Mouse (Mus musculus): Measurements from ENCODE around the gene Tom1l1.

Tom1l1 gene

DNA sequence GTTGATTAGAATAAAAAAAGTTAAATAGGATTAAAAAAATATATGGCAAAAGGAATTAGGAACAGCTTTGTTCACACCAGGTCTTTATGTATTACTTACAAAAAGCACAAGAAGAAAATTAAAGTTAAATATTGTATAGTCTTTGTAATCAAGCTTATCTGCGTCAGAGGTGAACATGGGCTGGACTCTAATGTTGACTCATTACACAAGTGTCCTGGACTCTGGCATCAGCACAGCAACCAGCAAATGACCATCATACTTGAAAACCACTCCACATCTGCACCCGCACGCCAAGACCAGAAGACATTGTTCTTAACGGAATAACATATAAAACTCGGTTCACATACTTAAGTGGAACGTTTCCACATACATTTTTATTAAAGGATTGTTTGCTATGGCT lies 20.8 kb downstream of the Tom1l1 start:
- DNase-seq (ENCODE audit: low spot score in 2 of 2): no peak

DNA sequence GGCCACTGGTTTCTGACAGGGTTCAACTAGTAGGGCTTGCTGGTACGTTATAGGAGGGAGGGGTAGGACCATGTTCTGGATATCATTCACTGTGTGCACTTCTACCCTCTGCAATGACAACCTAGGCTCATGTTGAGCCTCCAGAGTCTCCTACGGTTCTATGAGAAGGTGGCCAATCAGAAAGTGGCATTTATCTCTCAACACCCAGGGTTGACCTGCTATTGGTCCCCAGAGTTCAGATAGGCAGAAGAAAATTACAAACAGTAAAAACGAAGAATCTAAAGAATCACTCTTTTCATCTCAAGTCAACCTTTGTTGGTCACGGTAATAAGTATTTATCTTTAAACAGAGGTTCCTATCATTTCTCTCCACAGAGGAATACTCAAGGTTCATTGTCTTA lies 21.2 kb downstream of the Tom1l1 start:
- no peak for DNase-seq (ENCODE audit: low spot score in 2 of 2)

DNA sequence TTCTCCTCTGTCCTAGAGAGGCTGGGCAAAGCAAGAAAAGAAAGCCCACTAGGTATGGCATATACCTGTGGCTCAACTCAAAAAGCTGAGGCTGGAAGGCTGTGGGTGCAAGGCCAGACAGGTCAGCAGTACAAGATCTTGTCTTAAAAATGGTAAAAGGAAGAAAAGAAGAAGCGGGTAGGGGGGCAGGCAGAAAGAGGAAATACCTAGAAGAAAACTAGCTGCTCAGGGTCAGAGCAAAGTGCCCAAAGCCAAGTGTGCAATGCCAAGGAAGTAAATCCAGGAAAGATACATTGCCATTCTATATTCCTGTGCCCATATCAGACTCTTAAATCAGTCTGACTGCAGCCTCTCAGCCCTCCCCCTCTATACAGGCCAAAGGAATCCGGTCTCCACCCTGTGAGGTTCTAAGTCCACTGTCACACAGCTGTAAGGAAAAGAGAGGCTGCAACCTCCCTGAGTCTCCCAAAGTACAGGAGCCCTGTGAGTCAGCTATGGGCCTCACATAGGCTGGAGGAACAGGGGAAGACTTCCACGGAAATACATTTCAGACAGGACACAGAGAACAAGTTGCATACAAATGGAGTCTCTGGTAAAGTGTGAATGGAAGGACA lies 21.9 kb downstream of the Tom1l1 start:
- no peak for DNase-seq (ENCODE audit: low spot score in 2 of 2)

DNA sequence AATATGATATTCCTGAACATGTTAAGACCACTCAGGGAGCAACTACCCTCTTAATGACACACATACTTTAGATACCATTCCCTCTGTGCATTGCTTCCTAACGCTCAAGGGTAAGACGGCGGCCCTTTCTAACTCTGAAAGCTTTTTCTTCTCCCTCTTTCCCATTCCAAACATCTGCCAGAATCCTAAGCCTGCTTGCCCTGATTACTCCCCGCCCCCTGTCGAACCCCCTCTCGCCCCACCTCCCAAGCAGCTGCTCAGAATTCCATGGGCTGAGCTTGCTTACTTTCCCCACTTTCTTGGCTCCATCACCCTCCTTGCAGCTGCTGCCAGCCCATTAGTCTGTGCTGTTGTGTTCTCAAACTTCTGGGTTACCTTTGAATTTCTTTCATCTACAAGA lies 23.0 kb downstream of the Tom1l1 start:
- peak in 1 of 2 experiments; percentile 10 for DNase-seq (ENCODE audit: low spot score in 2 of 2)

DNA sequence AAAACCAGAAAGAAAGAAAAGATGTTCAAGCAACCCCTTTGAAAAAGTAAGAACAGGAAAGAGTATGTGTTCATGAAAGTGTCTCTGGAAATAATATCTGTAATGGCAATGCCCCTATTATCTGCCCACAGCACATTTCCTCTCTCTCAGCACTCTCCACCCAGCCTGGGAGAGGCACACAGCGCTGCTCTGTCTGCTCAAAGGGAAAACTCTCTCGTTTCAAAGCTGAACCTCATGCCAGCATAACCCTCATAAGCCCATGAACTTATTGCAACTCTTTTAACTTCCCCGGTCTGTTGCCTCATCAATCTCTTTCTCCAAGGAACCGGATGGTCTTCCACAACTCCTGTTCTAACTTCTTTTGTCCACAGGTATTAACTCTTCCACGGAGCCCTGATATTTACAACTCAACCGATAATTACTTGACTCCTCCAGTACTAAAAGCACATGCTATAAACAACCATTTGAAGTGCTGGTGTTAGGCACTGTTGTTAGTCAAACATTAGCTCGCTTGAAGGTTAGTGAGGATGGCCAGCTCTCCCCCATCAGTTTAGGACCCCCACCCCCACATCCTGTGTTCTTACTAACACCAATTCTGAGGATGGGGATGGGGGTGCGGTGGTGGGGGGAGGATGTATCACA lies 23.7 kb downstream of the Tom1l1 start:
- no peak for DNase-seq (ENCODE audit: low spot score in 2 of 2)

DNA sequence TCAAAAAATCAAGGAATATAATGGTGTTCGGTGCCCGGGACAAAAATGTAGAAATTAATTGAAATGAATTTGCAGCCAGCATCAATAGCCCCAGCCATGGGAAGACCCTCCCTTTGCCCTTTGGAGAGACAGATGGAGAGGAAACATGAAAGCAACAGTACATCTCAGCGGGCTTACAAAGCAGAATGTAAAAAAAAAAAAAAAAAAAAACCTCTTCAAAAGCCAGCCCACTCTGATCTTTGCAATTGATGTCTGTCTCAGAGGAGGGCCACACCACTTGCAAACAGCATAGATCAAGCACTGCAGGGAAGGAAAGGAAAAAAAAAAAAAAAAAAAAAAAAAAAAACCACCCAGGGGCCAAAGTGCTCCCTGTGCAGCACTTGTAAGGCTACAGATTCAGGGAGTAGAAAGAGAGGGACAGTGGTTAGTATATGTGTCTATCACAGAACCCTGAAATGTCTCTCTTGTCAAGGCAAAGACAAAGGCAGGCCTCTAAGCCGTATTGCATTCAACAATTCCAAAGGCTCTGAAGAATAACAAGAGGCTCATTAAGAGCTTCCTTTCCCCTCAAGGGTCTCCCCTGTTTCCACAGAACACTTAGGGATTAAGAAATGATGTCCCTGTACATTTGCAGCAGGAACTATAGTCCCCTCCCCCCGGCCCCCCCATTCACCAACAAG lies 24.4 kb downstream of the Tom1l1 start:
- DNase-seq (ENCODE audit: low spot score in 2 of 2): no peak

DNA sequence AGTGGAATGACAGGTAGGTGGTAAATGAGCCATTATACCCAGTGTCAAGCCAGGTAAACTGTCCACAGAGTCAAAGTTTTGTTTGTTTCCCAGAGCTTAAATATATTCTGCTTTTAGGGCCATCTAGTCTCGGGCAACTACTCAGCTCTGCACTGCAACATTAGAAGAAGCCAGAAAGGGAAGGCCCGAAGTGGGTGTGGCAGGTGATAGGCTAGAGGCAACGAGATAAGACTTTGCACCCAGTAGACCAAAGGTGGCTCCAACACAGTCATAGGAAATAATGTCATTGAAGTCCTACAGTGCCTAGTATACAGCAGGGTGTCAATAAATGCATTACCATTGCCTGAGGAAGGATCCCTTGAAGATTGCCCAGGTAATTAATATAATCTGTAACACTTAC lies 25.1 kb downstream of the Tom1l1 start:
- DNase-seq (ENCODE audit: low spot score in 2 of 2): no peak

DNA sequence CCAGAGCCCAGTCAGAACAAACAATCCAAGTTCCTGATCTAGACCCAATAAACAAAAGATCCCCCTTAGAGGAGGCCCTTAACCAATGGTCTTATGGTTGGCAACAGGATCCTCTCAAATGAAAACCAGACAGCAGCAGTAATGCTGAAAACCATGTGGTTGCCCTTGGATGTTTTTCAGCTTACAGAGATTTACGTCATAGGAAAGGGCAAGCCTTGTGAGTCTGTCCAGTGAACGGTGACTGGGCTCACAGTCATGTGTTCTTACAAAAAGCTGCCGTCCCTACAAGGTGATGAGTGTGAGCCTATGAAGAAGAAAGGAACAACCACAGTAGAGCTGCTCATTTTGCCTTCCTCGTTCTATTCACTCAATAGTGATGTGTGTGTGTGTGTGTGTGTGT lies 27.5 kb downstream of the Tom1l1 start:
- DNase-seq (ENCODE audit: low spot score in 2 of 2): no peak

DNA sequence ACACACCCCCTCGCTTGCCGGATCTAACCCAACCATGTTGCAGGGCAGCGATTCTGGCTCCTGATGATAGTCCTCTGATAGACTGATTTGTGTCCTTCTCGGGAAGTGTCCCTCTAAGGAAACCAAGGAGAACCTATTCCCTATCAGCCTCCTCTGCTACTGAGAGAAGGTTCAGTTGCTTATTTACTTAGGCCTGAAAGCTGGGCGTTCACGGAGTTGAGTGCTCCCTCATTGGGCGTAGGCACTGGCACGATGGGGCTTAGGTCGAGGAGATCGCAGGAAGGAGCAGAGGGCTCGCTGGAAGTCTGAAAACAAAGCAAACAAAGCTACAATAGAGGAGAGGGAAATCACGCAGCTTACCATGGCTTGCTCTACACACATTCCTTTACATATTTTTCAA lies 30.6 kb downstream of the Tom1l1 start:
- no peak for DNase-seq (ENCODE audit: low spot score in 2 of 2)

DNA sequence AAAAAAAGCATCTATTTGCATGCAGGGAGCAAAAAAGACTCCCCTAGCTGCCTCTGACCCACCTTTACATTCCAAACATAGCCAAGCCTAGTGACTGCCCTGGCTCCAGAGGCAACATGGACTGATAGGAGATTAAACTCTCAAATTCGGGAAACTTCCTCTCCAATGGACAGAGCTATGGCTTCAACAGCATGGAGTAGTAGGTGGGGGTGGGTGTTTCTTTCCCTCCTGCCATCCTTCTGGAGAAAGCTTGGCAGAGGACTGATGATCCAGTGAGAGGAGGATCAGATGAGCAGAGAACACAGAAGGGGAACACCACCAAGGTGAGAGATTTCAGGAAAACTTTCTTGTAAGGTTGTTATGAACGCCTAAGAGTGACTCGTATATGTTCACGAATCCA lies 35.6 kb downstream of the Tom1l1 start:
- no peak for DNase-seq (ENCODE audit: low spot score in 2 of 2)

DNA sequence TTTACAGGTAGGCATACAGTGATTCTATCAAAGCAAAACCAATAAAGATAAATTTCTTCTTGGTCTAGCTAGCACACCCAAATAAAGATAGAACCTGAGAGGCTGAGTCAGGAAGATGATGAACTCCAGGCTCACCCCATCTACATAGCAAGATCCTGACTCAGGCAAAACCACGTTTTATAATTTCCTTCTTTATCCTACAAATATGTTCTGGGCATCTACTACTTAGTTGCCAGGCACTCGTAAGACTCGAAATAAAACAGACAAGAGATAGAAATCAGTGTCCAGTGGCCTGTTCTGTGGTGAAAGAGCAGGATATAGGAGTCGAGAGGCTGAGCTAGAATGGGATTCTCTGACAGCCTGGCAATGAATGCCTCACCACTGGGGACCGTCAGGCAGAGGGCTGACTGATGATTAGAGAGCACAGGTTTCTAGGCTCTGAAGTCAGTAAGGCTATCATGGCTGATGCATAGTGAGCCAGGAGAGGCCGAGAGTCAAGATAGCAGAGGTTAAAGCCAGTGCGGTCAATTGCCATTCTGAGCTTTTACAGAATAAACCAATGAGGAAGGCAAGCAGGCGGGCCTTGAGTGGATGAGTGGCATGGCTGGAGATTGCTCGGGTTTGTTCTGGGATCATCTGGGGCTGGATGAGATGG lies 37.8 kb downstream of the Tom1l1 start:
- DNase-seq (ENCODE audit: low spot score in 2 of 2): no peak

DNA sequence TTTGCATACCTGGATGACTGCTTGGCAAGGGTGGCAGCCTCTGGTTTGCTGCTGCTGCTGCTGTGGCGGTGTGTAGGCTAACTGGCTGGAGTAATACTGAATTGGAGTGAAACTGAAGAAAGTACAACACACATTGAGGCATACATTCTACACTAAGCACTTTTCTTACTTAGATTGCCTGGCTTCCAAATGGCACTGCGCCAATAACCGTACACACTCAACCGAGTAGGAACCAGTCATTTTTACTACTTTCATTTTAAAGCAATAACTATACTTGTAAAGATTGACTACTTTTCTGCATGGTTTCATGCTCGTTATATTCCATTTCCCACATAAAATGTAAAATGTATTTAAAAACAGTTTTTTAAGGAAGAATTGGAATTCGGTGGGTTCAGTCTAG lies 38.4 kb downstream of the Tom1l1 start:
- DNase-seq (ENCODE audit: low spot score in 2 of 2): no peak

DNA sequence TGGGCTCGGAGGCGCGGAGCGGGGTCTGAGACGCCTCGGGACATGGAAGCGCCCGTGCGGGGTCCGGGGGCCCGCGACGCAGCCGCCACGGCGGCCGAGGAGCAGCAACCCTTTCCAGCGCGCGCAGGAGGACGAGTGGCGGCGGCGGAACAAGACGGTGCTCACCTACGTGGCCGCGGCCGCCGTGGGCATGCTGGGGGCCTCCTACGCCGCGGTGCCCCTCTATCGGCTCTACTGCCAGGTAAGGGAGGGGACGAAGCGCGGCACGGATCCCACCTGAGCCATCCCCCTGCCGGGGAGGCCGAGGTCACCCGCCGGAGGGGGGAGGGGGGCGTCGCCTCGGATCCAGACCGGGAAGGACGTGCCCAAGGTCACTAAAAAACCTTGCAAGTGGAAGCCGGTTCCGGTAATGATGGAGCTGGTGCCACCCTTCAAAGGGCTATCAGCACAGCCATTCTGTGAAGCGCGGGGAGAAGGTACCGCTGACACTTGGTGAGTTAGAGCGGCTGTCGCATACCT lies 49.8 kb downstream of the Tom1l1 start:
- peak; percentile 14 to 21 for DNase-seq (ENCODE audit: low spot score in 2 of 2)

DNA sequence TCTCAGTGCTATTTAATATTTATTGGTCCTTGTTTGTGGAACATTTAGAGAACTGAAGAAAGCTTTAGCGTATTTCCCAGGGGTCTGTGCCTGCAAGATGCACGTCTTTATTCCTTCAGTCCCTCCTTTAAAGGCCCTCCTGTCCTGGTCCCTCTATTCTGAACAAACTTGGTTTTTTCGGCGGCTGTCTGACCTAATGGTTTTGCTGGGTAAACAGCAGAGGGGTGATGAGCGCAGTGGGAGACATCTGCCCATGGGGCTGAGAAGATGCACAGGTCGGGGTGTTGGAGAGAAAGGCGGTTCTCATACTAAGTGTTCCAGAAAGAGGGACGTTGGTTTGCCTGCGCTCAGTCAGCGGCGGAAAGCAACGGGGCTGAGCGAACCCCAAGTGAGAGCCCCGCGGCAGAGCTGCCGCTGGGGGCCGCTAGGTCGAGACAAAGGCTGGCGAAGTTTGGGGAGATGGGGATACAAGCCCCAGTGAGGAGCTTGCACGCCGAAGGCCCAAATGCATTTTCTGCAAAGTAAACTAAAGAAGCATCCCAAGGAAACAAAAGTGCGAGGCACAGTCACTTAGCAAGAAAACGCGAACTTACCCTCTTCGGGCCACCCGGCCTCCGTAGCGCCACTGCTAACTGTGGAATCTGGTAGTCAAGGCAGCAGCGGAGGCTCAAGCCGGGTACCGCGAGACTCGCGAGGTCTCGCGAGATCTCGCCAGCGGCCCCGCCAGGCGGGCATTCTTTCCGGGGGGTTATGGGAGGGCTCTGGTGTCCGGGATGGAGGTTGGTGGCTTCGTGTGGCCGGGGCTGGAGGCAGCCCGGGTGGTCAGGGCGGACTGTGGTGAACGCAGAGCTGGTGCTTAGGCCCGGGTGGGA lies 50.5 kb downstream of the Tom1l1 start, which contains the start of the genes Stxbp4 and Cox11:
Gene Stxbp4 (minus strand): TSS at position 645 of the 872 bp plus-strand sequence.
Gene Cox11 (plus strand): TSS at position 734 of the 872 bp plus-strand sequence.
- DNase-seq (ENCODE audit: low spot score in 2 of 2): peak; percentile 92 to 93

DNA sequence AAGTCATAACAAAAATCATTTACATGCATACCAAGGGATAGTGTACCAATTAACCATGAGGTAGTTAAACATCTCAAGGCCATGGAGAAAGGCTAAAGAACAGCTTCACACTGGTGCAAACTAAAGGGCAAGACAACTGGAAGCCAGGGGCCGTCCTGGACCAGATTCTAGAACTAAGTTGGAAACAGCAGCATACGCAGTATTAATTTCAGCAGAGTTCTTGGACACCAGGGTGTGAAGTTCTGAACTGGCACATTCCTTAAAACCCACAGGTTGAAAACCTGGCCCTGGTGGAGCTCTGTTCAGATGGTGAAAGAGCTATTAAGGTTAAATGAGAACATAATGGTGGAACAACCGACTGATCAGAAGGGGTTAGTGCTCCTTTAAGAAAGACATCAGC lies 53.5 kb downstream of the Tom1l1 start:
- no peak for DNase-seq (ENCODE audit: low spot score in 2 of 2)

DNA sequence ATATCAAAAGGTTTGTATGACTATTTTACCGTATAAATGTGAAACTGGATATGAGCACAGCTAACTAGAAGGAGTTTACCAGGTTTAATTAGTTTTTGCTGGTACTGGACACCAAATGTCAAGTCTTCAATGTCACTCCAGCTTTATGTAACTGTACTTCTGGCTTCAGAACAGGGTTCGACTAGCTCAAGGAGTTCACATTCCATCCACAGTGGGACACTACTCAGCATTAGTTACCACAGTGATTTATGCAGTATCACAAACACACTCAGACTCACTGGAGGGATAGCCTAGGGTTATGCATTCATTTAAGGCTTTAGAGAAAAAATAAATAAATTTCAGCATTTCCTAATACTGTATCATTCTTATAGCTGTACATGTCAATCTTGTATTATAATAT lies 55.7 kb downstream of the Tom1l1 start:
- DNase-seq (ENCODE audit: low spot score in 2 of 2): no peak

DNA sequence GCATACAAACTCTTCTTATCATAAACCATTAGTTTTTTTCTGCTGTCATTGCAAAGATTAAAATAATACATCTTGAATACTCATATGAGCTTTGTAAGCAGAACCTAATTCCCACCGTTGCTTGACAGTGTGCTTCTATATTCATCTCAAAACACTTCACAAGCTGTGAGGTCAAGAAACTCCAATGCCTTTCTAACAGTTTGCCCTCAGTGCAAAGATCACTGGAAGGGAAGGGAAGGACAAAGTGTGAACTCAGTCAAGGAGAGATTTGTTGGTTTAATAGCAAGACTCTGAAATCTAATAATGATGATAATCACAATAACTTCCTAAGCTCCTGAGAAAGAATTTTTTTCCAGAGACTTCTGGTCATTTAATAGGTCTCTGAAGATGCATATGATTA lies 60.4 kb downstream of the Tom1l1 start:
- no peak for DNase-seq (ENCODE audit: low spot score in 2 of 2)

DNA sequence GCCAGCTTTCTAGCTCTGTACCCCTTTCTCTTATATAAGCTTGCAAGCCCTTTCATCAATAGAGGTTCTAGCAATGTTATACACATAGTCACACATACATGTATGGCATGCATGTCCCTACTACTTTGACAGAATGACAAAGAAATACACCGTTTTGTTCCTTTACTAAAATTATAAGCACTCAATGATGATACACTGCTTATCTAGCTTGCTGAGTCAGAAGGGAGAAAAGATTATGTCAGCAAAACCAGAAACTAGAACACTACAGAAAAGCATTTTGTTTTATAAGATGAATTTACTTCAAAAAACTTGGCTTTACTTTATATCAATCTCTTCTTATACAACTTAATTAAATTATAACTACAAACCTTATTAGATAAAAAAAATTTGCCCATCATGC lies 63.0 kb downstream of the Tom1l1 start:
- no peak for DNase-seq (ENCODE audit: low spot score in 2 of 2)

DNA sequence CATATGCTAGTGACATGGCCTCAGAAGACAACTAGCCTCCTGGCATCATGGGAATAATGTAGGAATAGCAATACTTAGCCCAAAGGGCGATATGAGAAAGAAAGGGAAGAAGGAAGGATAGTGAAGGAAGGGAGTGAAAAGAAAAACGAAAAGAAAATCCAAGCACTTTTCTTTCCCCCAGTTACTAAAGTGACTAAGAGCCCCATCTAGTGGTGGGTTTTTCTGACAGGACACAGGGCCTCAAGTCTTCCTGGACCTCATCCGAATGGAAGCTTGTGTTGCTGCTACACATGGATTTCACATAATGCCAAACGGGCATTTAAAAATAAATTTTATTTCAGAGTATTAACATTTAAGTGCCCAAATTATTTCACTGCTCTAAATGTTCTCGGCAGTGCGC lies 64.7 kb downstream of the Tom1l1 start:
- DNase-seq (ENCODE audit: low spot score in 2 of 2): peak in 1 of 2 experiments; percentile 14

DNA sequence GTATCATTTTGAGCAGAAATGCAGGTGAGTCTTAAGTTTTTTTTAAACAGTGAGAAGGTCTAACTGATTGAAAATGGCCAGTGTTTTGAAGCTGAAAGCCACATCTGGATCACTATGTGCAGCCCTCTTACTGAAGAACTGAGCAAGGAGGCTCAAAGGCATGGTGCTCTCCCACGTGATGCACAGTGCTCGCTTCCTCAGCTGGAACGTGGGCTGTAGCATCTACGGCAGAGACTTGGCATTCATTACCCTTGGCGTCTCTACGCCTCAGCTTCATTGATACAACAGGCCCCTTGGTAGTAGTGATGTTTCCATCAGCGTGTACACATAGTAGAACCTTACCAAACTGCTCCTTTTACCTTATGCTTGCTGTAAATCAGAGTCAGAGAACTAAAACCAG lies 65.7 kb downstream of the Tom1l1 start:
- DNase-seq (ENCODE audit: low spot score in 2 of 2): no peak

DNA sequence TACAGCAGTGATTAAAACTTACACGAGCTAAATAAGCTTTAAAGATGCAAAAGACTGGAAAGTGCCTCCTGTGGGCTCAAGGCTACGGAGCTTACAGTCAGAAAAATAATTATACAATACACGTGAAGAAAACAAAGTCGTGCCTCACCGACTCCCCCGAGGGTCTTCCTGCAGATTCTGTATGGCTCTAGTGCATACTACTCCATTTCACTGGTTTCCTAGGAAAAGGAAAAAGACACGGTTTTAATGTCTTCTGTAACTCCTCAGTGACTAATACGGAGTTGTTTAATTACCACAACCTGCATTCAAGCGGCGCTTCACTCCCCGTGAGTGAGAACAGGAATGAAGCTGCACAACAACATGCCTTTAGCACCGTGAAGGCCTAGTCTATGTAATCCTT lies 66.1 kb downstream of the Tom1l1 start:
- no peak for DNase-seq (ENCODE audit: low spot score in 2 of 2)
